Mouse (Mus musculus) ES-Bruce4 (cell line): ENCODE data around the gene Tubg1.
A peak's percentile ranks its signal among the peaks of the same experiment; 100 is the strongest.

Experiments
- CTCF ChIP-seq: IDR thresholded peaks from one replicate; pipeline ENCODE4 v1.8.1; 2011; ENCODE audit warnings: low read depth, low read length
- POLR2A ChIP-seq: IDR thresholded peaks from one replicate; pipeline ENCODE4 v1.8.1; 2011; ENCODE audit warnings: low read length; ENCODE audit not compliant: insufficient read depth

- TF ChIP-seq CTCF (peak; percentile 59), POLR2A (no peak)
Observed at GRCm38 (mm10) chr11:101173631-101174388, 54.1 kb downstream of the Tubg1 start.
